Mouse (Mus musculus): ENCODE data around the gene Vps11. TPM values are rescaled to one million over a fixed set of nuclear protein-coding genes. Genes with fewer than 3 reads are reported as not detected.
A peak's percentile ranks its signal among the peaks of the same experiment; 100 is the strongest.
"Not testable (repeated sequence)": the region's sequence is repeated elsewhere in the genome, so short reads cannot be mapped to it uniquely, and the experiment has no call there.

Vps11 gene
- polyA plus RNA-seq, 1 experiment from 2014 or later, result 19.7 TPM

DNA sequence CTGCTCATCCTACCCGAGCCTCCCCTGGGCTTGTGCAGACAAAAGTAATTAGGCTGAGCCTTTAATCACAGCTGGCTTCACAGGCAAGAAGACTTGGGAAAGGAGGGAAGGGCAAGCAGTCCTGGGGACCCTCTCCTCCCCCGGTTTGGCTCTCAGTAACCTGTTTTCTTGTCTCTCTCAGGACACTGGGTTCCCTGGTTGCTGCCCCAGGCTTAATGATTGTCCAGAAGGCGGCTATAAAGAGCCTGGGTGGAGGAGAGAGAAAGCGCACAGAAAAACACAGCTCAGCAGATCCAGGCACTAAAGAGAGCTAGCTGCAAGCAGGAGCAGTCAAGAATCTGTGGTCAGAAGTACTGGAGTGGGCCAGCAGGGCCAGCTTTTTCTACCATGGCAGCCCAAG lies 36.6 kb upstream of the Vps11 start:
- Histone ChIP-seq H3K27ac (ENCODE audit: poor library complexity, severe bottlenecking) (no peak overlapping the region), H3K27me3 (replicated peaks) (no peaks in the 10 kb centered on the region), H3K36me3 (peaks cover 46% of the 10 kb centered on the region), H3K4me1 (replicated peaks) (peaks cover 23% of the 10 kb centered on the region), H3K4me2 (peak overlapping the region; percentile 95), H3K9me3 (replicated peaks) (no peaks in the 10 kb centered on the region), H3K4me3 (peak overlapping the region; percentile 82), H3K9ac (peak overlapping the region; percentile 59)
- no peak for ATAC-seq (ENCODE audit: insufficient number of reproducible peaks, low FRiP score)
- 35% methylated on average over 4 of the region's 4 CpGs for WGBS

GRCm38 (mm10) chr9:44396684-44397411 lies 35.4 kb upstream of the Vps11 start, which contains the start of gene Slc37a4:
TSS of gene Slc37a4 (plus strand) at chr9:44396852.
- H3K9ac ChIP-seq, result peak within 1 kb of the TSS; percentile 92
- H3K4me3 ChIP-seq, result peak within 1 kb of the TSS; percentile 82
- no peaks in the 10 kb centered on the region for H3K9me3 ChIP-seq (replicated peaks)
- H3K27ac ChIP-seq (ENCODE audit: poor library complexity, severe bottlenecking), result peak within 1 kb of the TSS; percentile 93
- H3K27me3 ChIP-seq (replicated peaks), result no peaks in the 10 kb centered on the region
- peak; percentile 99 for ATAC-seq (ENCODE audit: insufficient number of reproducible peaks, low FRiP score)
- WGBS, result under 1% methylated on average over 43 of the region's 43 CpGs
- peak within 1 kb of the TSS; percentile 95 for H3K4me2 ChIP-seq
- H3K36me3 ChIP-seq, result peaks cover 36% of the 10 kb centered on the region
- peaks cover 23% of the 10 kb centered on the region for H3K4me1 ChIP-seq (replicated peaks)

GRCm38 (mm10) chr9:44391466-44391865 lies 30.0 kb upstream of the Vps11 start:
- Histone ChIP-seq H3K27ac (ENCODE audit: poor library complexity, severe bottlenecking) (no peak overlapping the region), H3K27me3 (replicated peaks) (no peaks in the 10 kb centered on the region), H3K9me3 (replicated peaks) (no peaks in the 10 kb centered on the region), H3K4me3 (no peak overlapping the region), H3K4me1 (replicated peaks) (0 out of 2 replicates have a peak, but pooled peaks cover 5% of the 10 kb centered on the region), H3K4me2 (no peak overlapping the region), H3K36me3 (peaks cover 54% of the 10 kb centered on the region), H3K9ac (no peak overlapping the region)
- 33% methylated on average over 4 of the region's 4 CpGs for WGBS
- ATAC-seq (ENCODE audit: insufficient number of reproducible peaks, low FRiP score), result 0 out of 2 replicates have a peak, but pooled peaks have one; percentile 29

- H3K27me3 ChIP-seq (replicated peaks), result no peaks in the 10 kb centered on the region
- WGBS, result 65% methylated on average over 8 of the region's 8 CpGs
- no peak overlapping the region for H3K9ac ChIP-seq
These were observed 27.8 kb upstream of the Vps11 start for GRCm38 (mm10) chr9:44389273-44389672.

GRCm38 (mm10) chr9:44387221-44387620 lies 25.8 kb upstream of the Vps11 start:
- Histone ChIP-seq H3K27ac (ENCODE audit: poor library complexity, severe bottlenecking) (no peak overlapping the region), H3K36me3 (peaks cover 96% of the 10 kb centered on the region), H3K4me2 (no peak overlapping the region), H3K27me3 (replicated peaks) (no peaks in the 10 kb centered on the region), H3K4me1 (replicated peaks) (no peaks in the 10 kb centered on the region), H3K9ac (no peak overlapping the region), H3K9me3 (replicated peaks) (no peaks in the 10 kb centered on the region), H3K4me3 (no peak overlapping the region)
- 69% methylated on average over 3 of the region's 3 CpGs for WGBS
- ATAC-seq (ENCODE audit: insufficient number of reproducible peaks, low FRiP score), result no peak

More at GRCm38 (mm10) chr9:44389273-44389672, 27.8 kb upstream of the Vps11 start:
- ATAC-seq (ENCODE audit: insufficient number of reproducible peaks, low FRiP score), result no peak
- no peak overlapping the region for H3K4me3 ChIP-seq
- H3K36me3 ChIP-seq, result peaks cover 75% of the 10 kb centered on the region
- H3K9me3 ChIP-seq (replicated peaks), result no peaks in the 10 kb centered on the region
- no peak overlapping the region for H3K27ac ChIP-seq (ENCODE audit: poor library complexity, severe bottlenecking)
- H3K4me2 ChIP-seq, result no peak overlapping the region
- H3K4me1 ChIP-seq (replicated peaks), result no peaks in the 10 kb centered on the region

- Histone ChIP-seq H3K9me3 (replicated peaks) (no peaks in the 10 kb centered on the region), H3K27me3 (replicated peaks) (no peaks in the 10 kb centered on the region), H3K4me3 (no peak overlapping the region), H3K4me2 (no peak overlapping the region), H3K36me3 (peaks cover 87% of the 10 kb centered on the region), H3K9ac (no peak overlapping the region), H3K27ac (ENCODE audit: poor library complexity, severe bottlenecking) (no peak overlapping the region), H3K4me1 (replicated peaks) (peaks cover 11% of the 10 kb centered on the region)
- WGBS, result 88% methylated on average over 13 of the region's 13 CpGs
- no peak for ATAC-seq (ENCODE audit: insufficient number of reproducible peaks, low FRiP score)
These were observed 23.1 kb upstream of the Vps11 start for GRCm38 (mm10) chr9:44384596-44384995.

- Histone ChIP-seq H3K4me1 (replicated peaks) (peaks cover 16% of the 10 kb centered on the region), H3K4me2 (peak overlapping the region; percentile 97), H3K4me3 (peak overlapping the region; percentile 81), H3K27me3 (replicated peaks) (no peaks in the 10 kb centered on the region), H3K36me3 (peaks cover 40% of the 10 kb centered on the region), H3K9ac (peak overlapping the region; percentile 88), H3K9me3 (replicated peaks) (no peaks in the 10 kb centered on the region), H3K27ac (ENCODE audit: poor library complexity, severe bottlenecking) (peak overlapping the region; percentile 87)
- ATAC-seq (ENCODE audit: insufficient number of reproducible peaks, low FRiP score), result no peak
- WGBS, result 9% methylated on average over 15 of the region's 15 CpGs
These were observed 18.4 kb upstream of the Vps11 start for GRCm38 (mm10) chr9:44379862-44380261.

- peak; percentile 99 for ATAC-seq (ENCODE audit: insufficient number of reproducible peaks, low FRiP score)
- Histone ChIP-seq H3K4me1 (replicated peaks) (peaks cover 16% of the 10 kb centered on the region), H3K9me3 (replicated peaks) (no peaks in the 10 kb centered on the region), H3K36me3 (peaks cover 33% of the 10 kb centered on the region), H3K4me2 (peak within 1 kb of the TSS; percentile 97), H3K27me3 (replicated peaks) (no peaks in the 10 kb centered on the region), H3K4me3 (peak within 1 kb of the TSS; percentile 81), H3K27ac (ENCODE audit: poor library complexity, severe bottlenecking) (peak within 1 kb of the TSS; percentile 87), H3K9ac (peak within 1 kb of the TSS; percentile 88)
- WGBS, result under 1% methylated on average over 83 of the region's 83 CpGs
These were observed 17.8 kb upstream of the Vps11 start, which contains the start of gene Hyou1 for GRCm38 (mm10) chr9:44379054-44379834. TSS of gene Hyou1 (plus strand) at chr9:44379490.

- WGBS, result 76% methylated on average over 5 of the region's 5 CpGs
- peaks cover 16% of the 10 kb centered on the region for H3K4me1 ChIP-seq (replicated peaks)
- peaks cover 23% of the 10 kb centered on the region for H3K36me3 ChIP-seq
- H3K9ac ChIP-seq, result peak overlapping the region; percentile 76
- H3K27me3 ChIP-seq (replicated peaks), result no peaks in the 10 kb centered on the region
- peak overlapping the region; percentile 81 for H3K4me3 ChIP-seq
- H3K27ac ChIP-seq (ENCODE audit: poor library complexity, severe bottlenecking), result no peak overlapping the region; the same call in 1 of the 2 replicates
- H3K4me2 ChIP-seq, result peak overlapping the region; percentile 97
- no peak for ATAC-seq (ENCODE audit: insufficient number of reproducible peaks, low FRiP score)
- no peaks in the 10 kb centered on the region for H3K9me3 ChIP-seq (replicated peaks)
These were observed 16.8 kb upstream of the Vps11 start for GRCm38 (mm10) chr9:44378153-44378730.

GRCm38 (mm10) chr9:44377335-44377734 lies 15.9 kb upstream of the Vps11 start:
- ATAC-seq (ENCODE audit: insufficient number of reproducible peaks, low FRiP score); H3K4me2 ChIP-seq; H3K4me3 ChIP-seq; H3K27me3 ChIP-seq (replicated peaks); H3K9me3 ChIP-seq (replicated peaks); H3K27ac ChIP-seq (ENCODE audit: poor library complexity, severe bottlenecking); H3K9ac ChIP-seq: not testable (repeated sequence)
- 78% methylated on average over 2 of the region's 2 CpGs for WGBS
- peaks cover 16% of the 10 kb centered on the region for H3K4me1 ChIP-seq (replicated peaks)
- H3K36me3 ChIP-seq, result peaks cover 14% of the 10 kb centered on the region

- no peak overlapping the region for H3K27ac ChIP-seq (ENCODE audit: poor library complexity, severe bottlenecking)
- H3K4me3 ChIP-seq, result no peak overlapping the region
- H3K4me2 ChIP-seq, result no peak overlapping the region
- H3K4me1 ChIP-seq (replicated peaks), result peaks cover 16% of the 10 kb centered on the region
- peaks cover 2% of the 10 kb centered on the region for H3K36me3 ChIP-seq
- H3K27me3 ChIP-seq (replicated peaks), result no peaks in the 10 kb centered on the region
- H3K9me3 ChIP-seq (replicated peaks), result no peaks in the 10 kb centered on the region
- 84% methylated on average over 6 of the region's 6 CpGs for WGBS
- no peak for ATAC-seq (ENCODE audit: insufficient number of reproducible peaks, low FRiP score)
- no peak overlapping the region for H3K9ac ChIP-seq
These were observed 14.7 kb upstream of the Vps11 start for GRCm38 (mm10) chr9:44376141-44376540.

Data from heart, embryonic 12.5 days (tissue).